Mouse (Mus musculus) stomach, postnatal 0 days (tissue): ENCODE data around the gene Ndufb6. TPM values are rescaled to one million over a fixed set of nuclear protein-coding genes. Genes with fewer than 3 reads are reported as not detected.
A peak's percentile ranks its signal among the peaks of the same experiment; 100 is the strongest.

Experiments
- ATAC-seq: fragments of 200-750 bp; cut with Nextera tagmentation; 2 replicates; pipeline ENCODE4 v1.8.0; 2017; ENCODE audit not compliant: low FRiP score, low TSS enrichment
- DNase-seq: peaks from one replicate; pipeline ENCODE4 v3.0.0-alpha.2; 2016; ENCODE audit warnings: low spot score
- H3K27ac ChIP-seq: fragments of 300-500 bp; sonication (generic); replicated peaks from 2 replicates; pipeline ENCODE4 v1.5.1; 2014; ENCODE audit warnings: mild to moderate bottlenecking, control low read depth
- H3K27me3 ChIP-seq: fragments of 300-500 bp; sonication (generic); 2 replicates; pipeline ENCODE4 v1.6.1; 2014; ENCODE audit warnings: low read length; ENCODE audit not compliant: control insufficient read depth, insufficient read depth
- H3K36me3 ChIP-seq: fragments of 300-500 bp; sonication (generic); 2 replicates; pipeline ENCODE4 v1.6.1; 2014; ENCODE audit warnings: low read length, mixed read lengths; ENCODE audit not compliant: control insufficient read depth, insufficient read depth
- H3K4me1 ChIP-seq: fragments of 300-500 bp; sonication (generic); replicated peaks from 2 replicates; pipeline ENCODE4 v1.6.1; 2014; ENCODE audit warnings: antibody characterized with exemption; ENCODE audit not compliant: control insufficient read depth, insufficient read depth
- H3K4me2 ChIP-seq: fragments of 300-500 bp; sonication (generic); replicated peaks from 2 replicates; pipeline ENCODE4 v1.6.1; 2014; ENCODE audit warnings: low read depth, mild to moderate bottlenecking, control low read depth, moderate library complexity
- H3K4me3 ChIP-seq: fragments of 300-500 bp; sonication (generic); 2 replicates; pipeline ENCODE4 v1.5.1; 2014; ENCODE audit warnings: low read depth, low read length, control low read depth
- H3K9ac ChIP-seq: fragments of 300-500 bp; sonication (generic); 2 replicates; pipeline ENCODE4 v1.6.1; 2014; ENCODE audit warnings: mild to moderate bottlenecking, low read length, control low read depth, mixed read lengths
- H3K9me3 ChIP-seq: fragments of 300-500 bp; sonication (generic); 2 replicates; pipeline ENCODE4 v1.6.1; 2016; ENCODE audit warnings: low read length; ENCODE audit not compliant: control insufficient read depth
- CTCF ChIP-seq: IDR thresholded peaks from 2 replicates; pipeline ENCODE4 v1.5.1; 2016; ENCODE audit warnings: antibody characterized with exemption, low read depth, mild to moderate bottlenecking, moderate library complexity
- EP300 ChIP-seq: optimal IDR thresholded peaks from 2 replicates; pipeline ENCODE3; 2016; ENCODE audit warnings: antibody characterized with exemption
- WGBS: fragments of 180-500 bp; shearing (Covaris S2); extraction: QIAGEN DNeasy Blood & Tissue Kit; methylation state at CpG from one replicate; pipeline ENCODE4 v1.1.7; 2014; 5-methylcytosine and 5-hydroxymethylcytosine counted together
- polyA plus RNA-seq: library from polyadenylated mRNA; unstranded; fragments of >200 nt; fragmentation: Nextera tagmentation; extraction: Ambion mirVana; gene quantifications from 2 replicates; pipeline ENCODE4 v1.2.1, GENCODE M21; 2015

Ndufb6 gene
- polyA plus RNA-seq, 1 experiment from 2014 or later = 360 TPM

GRCm38 (mm10) chr4:40289046-40289445, 9.8 kb upstream of the Ndufb6 start:
- Histone ChIP-seq H3K36me3 (no peaks in the 10 kb centered on the region), H3K27ac (no peak overlapping the region), H3K4me2 (no peak overlapping the region), H3K9me3 (no peaks in the 10 kb centered on the region), H3K9ac (no peak overlapping the region), H3K4me3 (no peak overlapping the region), H3K4me1 (no peaks in the 10 kb centered on the region), H3K27me3 (no peaks in the 10 kb centered on the region)
- TF ChIP-seq EP300 (no peak), CTCF (no peak)
- WGBS = 86% methylated on average over 2 of the region's 2 CpGs
- ATAC-seq (no peak), DNase-seq (no peak)

GRCm38 (mm10) chr4:40287415-40287814, 8.2 kb upstream of the Ndufb6 start:
- H3K9me3 ChIP-seq = no peaks in the 10 kb centered on the region
- H3K4me1 ChIP-seq = no peaks in the 10 kb centered on the region
- H3K27ac ChIP-seq = no peak overlapping the region
- no peak overlapping the region for H3K4me3 ChIP-seq
- ATAC-seq = no peak
- H3K27me3 ChIP-seq = no peaks in the 10 kb centered on the region
- WGBS = 77% methylated on average over 6 of the region's 6 CpGs
- TF ChIP-seq EP300 (no peak), CTCF (no peak)
- H3K9ac ChIP-seq = no peak overlapping the region
- no peak for DNase-seq
- no peaks in the 10 kb centered on the region for H3K36me3 ChIP-seq
- no peak overlapping the region for H3K4me2 ChIP-seq

GRCm38 (mm10) chr4:40285582-40285981, 6.4 kb upstream of the Ndufb6 start:
- no peak overlapping the region for H3K9ac ChIP-seq
- WGBS = 10% methylated on average over 4 of the region's 4 CpGs
- TF ChIP-seq EP300 (no peak), CTCF (peak; percentile 90)
- H3K27ac ChIP-seq = no peak overlapping the region
- H3K4me3 ChIP-seq = no peak overlapping the region
- H3K4me2 ChIP-seq = no peak overlapping the region
- no peaks in the 10 kb centered on the region for H3K36me3 ChIP-seq
- no peaks in the 10 kb centered on the region for H3K9me3 ChIP-seq
- H3K4me1 ChIP-seq = no peaks in the 10 kb centered on the region
- ATAC-seq (no peak), DNase-seq (peak; percentile 70)
- H3K27me3 ChIP-seq = no peaks in the 10 kb centered on the region

- 0% methylated on average over 21 of the region's 21 CpGs for WGBS
- H3K9me3 ChIP-seq = no peaks in the 10 kb centered on the region
- H3K36me3 ChIP-seq = no peaks in the 10 kb centered on the region
- peak overlapping the region; percentile 76 for H3K4me3 ChIP-seq
- peak overlapping the region; percentile 87 for H3K9ac ChIP-seq
- no peak for TF ChIP-seq CTCF
- TF ChIP-seq EP300 = no peak
- peak; percentile 71 for ATAC-seq
- peak overlapping the region; percentile 91 for H3K27ac ChIP-seq
- DNase-seq = no peak
- H3K4me1 ChIP-seq = peaks cover 3% of the 10 kb centered on the region; the same call in 1 of the 2 replicates
- H3K27me3 ChIP-seq = no peaks in the 10 kb centered on the region
- peak overlapping the region; percentile 90 for H3K4me2 ChIP-seq
Observed at GRCm38 (mm10) chr4:40278880-40279275, 343 bp downstream of the Ndufb6 start.

GRCm38 (mm10) chr4:40269430-40270032, 9.7 kb downstream of the Ndufb6 start, which contains the start of the genes Smim27 and Topors:
Gene Smim27, plus strand, starts transcription at chr4:40269579.
Gene Topors, minus strand, starts transcription at chr4:40269850.
- Histone ChIP-seq H3K27ac (peak within 1 kb of the TSS; percentile 99), H3K4me1 (0 out of 2 replicates have a peak, but pooled peaks cover 2% of the 10 kb centered on the region), H3K27me3 (no peaks in the 10 kb centered on the region), H3K36me3 (peaks cover 6% of the 10 kb centered on the region), H3K9me3 (no peaks in the 10 kb centered on the region), H3K9ac (peak within 1 kb of the TSS; percentile 76), H3K4me2 (peak within 1 kb of the TSS; percentile 92), H3K4me3 (peak within 1 kb of the TSS; percentile 70)
- TF ChIP-seq CTCF (no peak), EP300 (peak; percentile 87)
- DNase-seq (peak; percentile 98), ATAC-seq (peak; percentile 98)
- under 1% methylated on average over 38 of the region's 38 CpGs for WGBS

- Histone ChIP-seq H3K27me3 (no peaks in the 10 kb centered on the region), H3K27ac (peak overlapping the region; percentile 99), H3K4me3 (peak overlapping the region; percentile 70), H3K4me1 (0 out of 2 replicates have a peak, but pooled peaks cover 2% of the 10 kb centered on the region), H3K9ac (peak overlapping the region; percentile 76), H3K36me3 (peaks cover 6% of the 10 kb centered on the region), H3K4me2 (peak overlapping the region; percentile 92), H3K9me3 (no peaks in the 10 kb centered on the region)
- no peak for TF ChIP-seq EP300
- no peak for TF ChIP-seq CTCF
- DNase-seq = no peak
- under 1% methylated on average over 16 of the region's 16 CpGs for WGBS
- ATAC-seq = no peak
Observed at GRCm38 (mm10) chr4:40268835-40269234, 10.4 kb downstream of the Ndufb6 start.
